Mouse (Mus musculus): ENCODE data around the gene Acnat1.
"Not testable (repeated sequence)": the region's sequence is repeated elsewhere in the genome, so short reads cannot be mapped to it uniquely, and the experiment has no call there.

- not testable (repeated sequence) for TF ChIP-seq CTCF (IDR thresholded peaks at IDR 0.05; ENCODE audit: borderline replicate concordance, control insufficient read depth, extremely low read depth, insufficient read depth, low read length, poor library complexity); POLR2A (IDR thresholded peaks at IDR 0.05; ENCODE audit: control insufficient read depth, extremely low read depth, insufficient read depth, low read length, poor library complexity)
Measured at GRCm38 (mm10) chr4:49451133-49451847, 22.4 kb downstream of the Acnat1 start.

Measured in thymus, adult 2 months (tissue).